Mouse (Mus musculus) liver, adult 2 months (tissue): ENCODE results near the gene Tmc8.

Source experiments
- CTCF ChIP-seq: fragments of 200-500 bp; IDR thresholded peaks from 2 replicates; pipeline ENCODE4 v1.5.1; 2011; ENCODE audit warnings: low read depth, low read length, control low read depth
- POLR2A ChIP-seq: fragments of 200-500 bp; IDR thresholded peaks from 2 replicates; pipeline ENCODE4 v1.6.1; 2011; ENCODE audit warnings: low read length, control low read depth; ENCODE audit not compliant: insufficient read depth; ENCODE audit errors: extremely low read depth

GRCm38 (mm10) chr11:117770407-117770806 lies 11.5 kb upstream of the Tmc8 start:
- TF ChIP-seq POLR2A (no peak), CTCF (no peak)
